Mouse (Mus musculus) midbrain, embryonic 14.5 days (tissue): ENCODE data around the gene Apoa2. TPM values are rescaled to one million over a fixed set of nuclear protein-coding genes. Genes with fewer than 3 reads are reported as not detected.
"Not testable (repeated sequence)": the region's sequence is repeated elsewhere in the genome, so short reads cannot be mapped to it uniquely, and the experiment has no call there.

ENCODE experiments used
- ATAC-seq: fragments of 200-750 bp; cut with Nextera tagmentation; 2 replicates; pipeline ENCODE4 v1.8.0; 2017; ENCODE audit warnings: moderate number of reproducible peaks, moderate library complexity; ENCODE audit not compliant: low FRiP score, low TSS enrichment
- DNase-seq: peaks from one replicate; pipeline ENCODE4 v3.0.0-alpha.2; 2015
- H3K27ac ChIP-seq: fragments of 300-500 bp; sonication (generic); replicated peaks from 2 replicates; pipeline ENCODE4 v1.5.1; 2014; ENCODE audit warnings: mild to moderate bottlenecking, low read depth, low read length, moderate library complexity
- H3K27me3 ChIP-seq: fragments of 300-500 bp; sonication (generic); 2 replicates; pipeline ENCODE4 v1.6.1; 2014; ENCODE audit warnings: low read length, control low read depth, mixed read lengths; ENCODE audit not compliant: control insufficient read depth, insufficient read depth
- H3K36me3 ChIP-seq: fragments of 300-500 bp; sonication (generic); 2 replicates; pipeline ENCODE4 v1.6.1; 2014; ENCODE audit warnings: low read length, control low read depth; ENCODE audit not compliant: control insufficient read depth, insufficient read depth
- H3K4me1 ChIP-seq: fragments of 300-500 bp; sonication (generic); 2 replicates; pipeline ENCODE4 v1.6.1; 2014; ENCODE audit warnings: mild to moderate bottlenecking, antibody characterized with exemption, low read length, control low read depth; ENCODE audit not compliant: control insufficient read depth, insufficient read depth
- H3K4me2 ChIP-seq: fragments of 300-500 bp; sonication (generic); 2 replicates; pipeline ENCODE4 v1.6.1; 2014; ENCODE audit warnings: mild to moderate bottlenecking, low read length, moderate library complexity
- H3K4me3 ChIP-seq: fragments of 300-500 bp; sonication (generic); replicated peaks from 2 replicates; pipeline ENCODE4 v1.5.1; 2014; ENCODE audit warnings: low read depth, low read length
- H3K9ac ChIP-seq: fragments of 300-500 bp; sonication (generic); replicated peaks from 2 replicates; pipeline ENCODE4 v1.6.1; 2014; ENCODE audit warnings: mild to moderate bottlenecking, low read length, moderate library complexity
- H3K9me3 ChIP-seq: fragments of 300-500 bp; sonication (generic); 2 replicates; pipeline ENCODE4 v1.6.1; 2016; ENCODE audit warnings: low read length, control low read depth, mixed read lengths; ENCODE audit not compliant: control insufficient read depth
- WGBS: fragments of 180-500 bp; shearing (Covaris S2); extraction: QIAGEN DNeasy Blood & Tissue Kit; methylation state at CpG from one replicate; pipeline ENCODE4 v1.1.7; 2014; 5-methylcytosine and 5-hydroxymethylcytosine counted together
- polyA plus RNA-seq: library from polyadenylated mRNA; unstranded; fragments of >200 nt; fragmentation: Nextera tagmentation; extraction: Ambion mirVana; gene quantifications from 2 replicates; pipeline ENCODE4 v1.2.1, GENCODE M21; 2014

Apoa2 gene
- polyA plus RNA-seq, 1 experiment from 2014 or later, result 4.1 TPM

DNA sequence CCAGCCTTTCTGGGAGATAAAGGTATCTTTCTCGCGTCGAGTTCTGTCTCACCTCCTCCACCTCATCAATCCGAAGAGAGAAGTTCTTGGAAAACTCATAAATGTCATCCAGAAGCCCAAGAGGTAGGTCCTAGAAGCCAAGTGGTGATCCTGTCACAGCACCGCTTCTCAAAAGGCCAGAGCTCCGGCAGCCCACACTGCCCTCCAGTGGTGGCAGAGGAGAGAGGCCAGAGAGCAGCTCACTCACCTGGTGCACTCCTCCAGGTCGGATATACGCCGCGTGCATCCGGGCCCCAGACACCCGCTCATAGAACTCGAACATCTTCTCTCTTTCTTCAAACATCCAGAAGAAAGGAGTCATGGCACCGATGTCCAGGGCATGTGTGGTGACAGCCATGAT is 13.6 kb downstream of the Apoa2 start:
- Histone ChIP-seq H3K36me3 (peaks cover 98% of the 10 kb centered on the region), H3K9me3 (no peaks in the 10 kb centered on the region), H3K4me3 (no peak overlapping the region), H3K4me1 (no peaks in the 10 kb centered on the region), H3K4me2 (no peak overlapping the region), H3K9ac (no peak overlapping the region), H3K27ac (no peak overlapping the region), H3K27me3 (no peaks in the 10 kb centered on the region)
- no peak for ATAC-seq
- peak; percentile 69 for DNase-seq
- 73% methylated on average over 14 of the region's 14 CpGs for WGBS

DNA sequence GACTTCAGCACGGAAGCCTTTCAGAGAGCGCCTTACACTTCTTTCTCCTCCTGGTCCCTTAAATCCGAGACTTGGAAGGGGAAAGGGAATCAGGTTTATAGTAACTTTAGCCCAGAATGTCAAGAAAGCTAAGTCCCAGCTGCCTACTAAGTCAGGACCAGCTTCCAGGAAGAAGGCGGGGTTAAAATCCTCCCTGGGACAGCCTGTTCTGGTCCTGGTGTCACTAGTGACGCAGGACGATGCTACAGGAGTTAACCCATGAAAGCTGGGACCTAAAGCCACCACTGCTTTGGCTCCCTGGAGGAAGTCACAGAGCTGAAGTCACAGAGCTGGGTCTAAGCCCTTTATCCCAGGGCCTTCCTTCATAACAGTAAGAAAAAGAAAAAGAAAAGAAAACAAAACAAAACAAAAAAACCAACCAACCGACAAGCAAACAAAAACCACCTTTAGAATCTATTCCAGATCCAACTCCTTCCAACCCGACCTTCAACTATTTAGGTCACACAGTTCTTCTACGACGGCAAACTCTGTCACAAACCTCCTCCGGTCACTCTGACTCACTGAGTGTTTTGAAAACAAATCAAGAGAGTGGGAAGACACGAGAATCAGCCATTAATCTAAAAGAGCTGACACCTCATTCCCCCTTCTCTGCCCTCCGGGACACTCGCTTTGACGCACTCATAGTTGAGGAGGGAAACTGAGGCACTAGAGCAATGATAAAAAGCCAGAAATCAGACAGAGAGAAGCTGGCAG is 15.3 kb downstream of the Apoa2 start:
- Histone ChIP-seq H3K27me3 (no peaks in the 10 kb centered on the region), H3K4me2 (no peak overlapping the region), H3K27ac (no peak overlapping the region), H3K9ac (no peak overlapping the region), H3K36me3 (peaks cover 96% of the 10 kb centered on the region), H3K4me1 (no peaks in the 10 kb centered on the region), H3K4me3 (no peak overlapping the region), H3K9me3 (no peaks in the 10 kb centered on the region)
- DNase-seq, result no peak
- 82% methylated on average over 15 of the region's 15 CpGs for WGBS
- no peak for ATAC-seq

DNA sequence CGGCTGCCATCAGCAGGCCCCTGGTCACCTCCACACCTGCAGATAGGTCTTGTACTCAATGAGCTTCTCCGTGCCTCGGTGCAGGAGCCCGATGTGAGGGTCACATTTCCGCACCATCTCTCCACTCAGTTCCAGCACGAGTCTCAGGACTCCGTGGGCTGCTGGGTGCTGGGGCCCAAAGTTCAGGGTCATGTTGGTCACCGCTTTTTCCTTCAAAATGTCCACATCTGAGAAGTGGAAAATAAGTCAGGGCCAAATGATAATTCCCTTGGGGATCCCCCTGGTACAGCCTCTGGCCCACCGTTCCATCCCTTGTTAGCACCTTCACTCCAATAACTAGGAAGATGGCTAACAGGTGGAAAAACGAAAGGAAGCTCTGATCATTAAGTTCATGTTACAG is 16.1 kb downstream of the Apoa2 start:
- no peak overlapping the region for H3K9ac ChIP-seq
- H3K9me3 ChIP-seq, result no peaks in the 10 kb centered on the region
- ATAC-seq (no peak), DNase-seq (no peak)
- no peak overlapping the region for H3K4me2 ChIP-seq
- H3K27ac ChIP-seq, result no peak overlapping the region
- WGBS, result 93% methylated on average over 10 of the region's 10 CpGs
- no peak overlapping the region for H3K4me3 ChIP-seq
- peaks cover 5% of the 10 kb centered on the region for H3K4me1 ChIP-seq
- no peaks in the 10 kb centered on the region for H3K27me3 ChIP-seq
- peaks cover 89% of the 10 kb centered on the region for H3K36me3 ChIP-seq

- ATAC-seq, H3K4me2 ChIP-seq, H3K9ac ChIP-seq, DNase-seq, H3K27me3 ChIP-seq, H3K9me3 ChIP-seq, H3K4me3 ChIP-seq, H3K27ac ChIP-seq: not testable (repeated sequence)
- 83% methylated on average over 12 of the region's 12 CpGs for WGBS
- H3K4me1 ChIP-seq, result peaks cover 10% of the 10 kb centered on the region
- H3K36me3 ChIP-seq, result peaks cover 79% of the 10 kb centered on the region
Measured at GRCm38 (mm10) chr1:171241952-171242351, 17.1 kb downstream of the Apoa2 start.

DNA sequence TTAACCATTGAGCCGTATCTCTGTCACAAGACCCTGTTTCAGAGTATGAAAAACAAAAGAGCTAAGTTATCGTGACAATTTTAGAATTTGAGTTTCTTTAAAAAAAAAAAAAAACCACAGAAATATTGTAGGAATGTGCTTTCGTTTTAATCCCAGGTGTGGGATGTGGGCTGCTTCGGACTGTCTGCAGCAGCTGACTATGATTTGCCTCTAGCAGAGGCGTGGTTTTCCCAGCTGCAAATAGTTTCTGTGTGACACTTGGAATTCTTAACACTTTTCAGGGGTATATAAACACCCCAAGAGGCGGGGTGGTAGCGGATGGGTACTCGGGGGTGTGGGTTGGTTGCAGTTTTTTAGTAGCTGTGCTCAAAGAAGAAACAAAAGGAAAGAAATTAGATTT is 20.5 kb downstream of the Apoa2 start:
- no peaks in the 10 kb centered on the region for H3K9me3 ChIP-seq
- peaks cover 45% of the 10 kb centered on the region for H3K36me3 ChIP-seq
- H3K9ac ChIP-seq, result no peak overlapping the region
- no peak overlapping the region for H3K27ac ChIP-seq
- DNase-seq, result no peak
- no peak overlapping the region for H3K4me2 ChIP-seq
- H3K4me1 ChIP-seq, result peaks cover 20% of the 10 kb centered on the region
- no peaks in the 10 kb centered on the region for H3K27me3 ChIP-seq
- no peak overlapping the region for H3K4me3 ChIP-seq
- 96% methylated on average over 8 of the region's 8 CpGs for WGBS
- ATAC-seq, result no peak

DNA sequence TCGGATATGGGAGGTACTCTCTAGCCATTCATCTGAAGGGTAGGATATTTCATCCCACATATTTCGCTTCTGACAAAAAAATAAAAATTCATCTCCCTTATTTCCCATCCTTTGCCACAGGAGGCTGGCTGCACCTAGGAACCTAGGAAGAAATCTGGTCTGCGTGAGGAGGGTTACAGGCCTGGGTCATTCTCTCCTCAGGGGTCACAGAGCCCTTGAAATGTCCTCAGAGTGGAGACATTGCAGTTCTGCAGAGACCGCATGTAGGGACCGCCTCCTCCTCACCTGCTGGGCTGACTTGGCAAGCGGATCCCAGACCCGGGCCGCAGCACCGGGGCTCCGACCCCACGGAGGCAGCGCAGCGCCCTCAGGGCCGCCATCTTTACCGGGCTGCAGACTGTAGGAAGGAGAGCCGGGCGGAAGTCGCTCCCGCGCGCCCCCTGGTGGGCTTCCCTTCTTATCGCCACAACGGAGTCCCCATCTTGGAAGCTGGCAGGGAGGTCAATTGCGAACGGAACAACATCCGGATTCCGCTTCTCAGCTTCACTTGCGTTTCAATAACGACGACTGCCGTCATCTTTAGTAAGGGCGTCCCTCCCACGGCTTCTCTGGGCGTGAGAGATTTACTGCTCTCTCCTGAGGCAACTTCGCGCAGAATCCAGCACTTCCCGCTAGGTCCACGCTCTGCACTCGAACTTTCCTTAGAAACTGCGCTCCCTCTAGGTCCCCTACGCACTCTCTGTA is 22.0 kb downstream of the Apoa2 start:
- Histone ChIP-seq H3K27me3 (no peaks in the 10 kb centered on the region), H3K4me2 (peak overlapping the region; percentile 85), H3K36me3 (peaks cover 30% of the 10 kb centered on the region), H3K9me3 (no peaks in the 10 kb centered on the region), H3K27ac (peak overlapping the region; percentile 60), H3K4me1 (peaks cover 32% of the 10 kb centered on the region), H3K9ac (peak overlapping the region; percentile 88), H3K4me3 (peak overlapping the region; percentile 77)
- ATAC-seq, result peak; percentile 92
- DNase-seq, result peak; percentile 99
- WGBS, result under 1% methylated on average over 41 of the region's 41 CpGs

- H3K4me2 ChIP-seq, result peak overlapping the region; percentile 85
- peaks cover 36% of the 10 kb centered on the region for H3K4me1 ChIP-seq
- WGBS, result 18% methylated on average over 13 of the region's 13 CpGs
Measured at GRCm38 (mm10) chr1:171247453-171247841, 22.6 kb downstream of the Apoa2 start.

DNA sequence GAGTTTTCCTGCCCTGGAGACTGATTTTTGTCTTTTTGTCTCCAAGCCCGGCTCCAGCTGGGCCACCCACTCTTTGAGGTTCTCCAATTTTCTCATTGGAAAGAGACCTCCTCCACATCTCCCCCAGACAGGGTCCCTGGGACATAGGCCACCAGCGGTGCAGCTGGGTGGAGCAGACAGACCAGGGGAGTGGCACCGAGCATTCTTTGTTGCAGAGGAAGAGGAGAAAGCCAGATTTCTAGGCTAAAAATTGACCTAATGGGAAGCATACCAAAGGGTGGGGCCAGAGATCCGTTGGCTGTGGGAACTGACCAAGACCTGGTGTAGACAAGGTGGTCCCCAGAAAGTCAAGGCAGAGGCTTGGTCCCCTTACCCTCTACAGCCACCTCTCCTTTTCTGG is 23.1 kb downstream of the Apoa2 start:
- H3K4me3 ChIP-seq, result peak overlapping the region; percentile 77; the same call in 1 of the 2 replicates
- DNase-seq (no peak), ATAC-seq (no peak)
- H3K4me1 ChIP-seq, result peaks cover 36% of the 10 kb centered on the region
- peaks cover 20% of the 10 kb centered on the region for H3K36me3 ChIP-seq
- peak overlapping the region; percentile 33; the same call in 1 of the 2 replicates for H3K27ac ChIP-seq
- WGBS, result 26% methylated on average over 4 of the region's 4 CpGs
- H3K9me3 ChIP-seq, result no peaks in the 10 kb centered on the region
- H3K27me3 ChIP-seq, result no peaks in the 10 kb centered on the region
- no peak overlapping the region for H3K9ac ChIP-seq
- peak overlapping the region; percentile 85 for H3K4me2 ChIP-seq

More at GRCm38 (mm10) chr1:171247453-171247841, 22.6 kb downstream of the Apoa2 start:
- ATAC-seq (no peak), DNase-seq (no peak)
- Histone ChIP-seq H3K9me3 (no peaks in the 10 kb centered on the region), H3K27ac (peak overlapping the region; percentile 33), H3K9ac (peak overlapping the region; percentile 88), H3K36me3 (peaks cover 25% of the 10 kb centered on the region), H3K4me3 (peak overlapping the region; percentile 77), H3K27me3 (no peaks in the 10 kb centered on the region)
